Mouse (Mus musculus): ENCODE data around the gene Osm. TPM values are rescaled to one million over a fixed set of nuclear protein-coding genes. Genes with fewer than 3 reads are reported as not detected.

The Osm gene
- total and polyA plus RNA-seq, 3 experiments: 0.13 to 0.14 (median 0.14) TPM

DNA sequence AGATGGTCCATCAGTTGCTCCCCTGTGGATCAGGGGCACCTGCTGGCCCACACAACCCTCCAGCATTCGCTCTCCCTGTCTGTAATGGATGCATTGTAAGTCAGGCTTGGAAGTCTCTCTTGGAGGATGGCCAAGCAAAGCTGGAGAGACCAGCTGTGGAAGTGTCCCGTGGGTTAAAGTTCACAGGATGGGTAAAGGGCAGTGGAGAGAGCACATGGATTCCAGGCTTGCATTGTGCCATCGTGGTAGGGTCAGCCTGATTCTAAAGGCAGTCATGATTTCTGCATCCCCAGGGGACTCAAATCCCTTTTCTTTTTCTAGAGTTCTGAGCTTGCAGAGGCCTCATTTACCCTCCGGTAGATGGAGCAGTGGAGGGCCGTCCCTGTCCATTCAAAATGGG is 21.5 kb downstream of the Osm start:
- TF ChIP-seq CTCF (IDR thresholded peaks at IDR 0.05): no peak
- TF ChIP-seq EP300 (IDR thresholded peaks at IDR 0.05; ENCODE audit: insufficient read depth, low read depth, low read length): no peak
- no peak for TF ChIP-seq POLR2A (IDR thresholded peaks at IDR 0.05; ENCODE audit: insufficient read depth, low read depth, low read length)
- WGBS: 45% methylated on average over 5 of the region's 5 CpGs

DNA sequence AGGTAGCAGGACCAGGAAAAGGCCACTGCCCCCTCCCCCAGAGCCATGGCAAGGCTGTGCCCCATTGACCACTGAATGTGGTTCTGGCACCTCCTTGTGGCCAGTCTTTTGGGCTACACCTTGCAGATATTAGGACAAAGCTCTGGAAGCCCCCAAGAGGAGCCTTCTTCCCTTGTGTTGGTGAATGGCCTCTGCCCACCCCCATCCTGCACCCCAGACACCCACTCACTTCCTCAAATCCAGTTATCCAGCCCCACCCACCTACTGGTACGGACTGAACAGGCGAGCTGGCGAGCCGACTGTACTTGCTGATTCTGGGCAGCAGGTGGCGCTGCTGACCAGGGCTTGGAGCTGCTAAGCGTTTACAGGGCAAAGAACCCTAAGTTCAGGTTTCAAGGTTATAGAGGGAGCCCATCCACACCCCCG is 22.4 kb downstream of the Osm start:
- intact Hi-C loops (cut with DNase I): loop anchor here (1.0 to 2.0 kb wide), 3 partner anchors 38 to 164 kb away; no protein-coding TSS in a partner anchor
- H3K4me3 ChIP-seq: no peak overlapping the region
- no peaks in the 10 kb centered on the region for H3K27me3 ChIP-seq (ENCODE audit: control insufficient read depth, insufficient read depth, low read length)
- H3K79me2 ChIP-seq (replicated peaks; ENCODE audit: control insufficient read depth, insufficient read depth, low read length): no peaks in the 10 kb centered on the region
- peaks cover 5% of the 10 kb centered on the region for H3K4me1 ChIP-seq (ENCODE audit: control insufficient read depth, insufficient read depth, low read length)
- WGBS: under 1% methylated on average over 7 of the region's 7 CpGs
- peak; percentile 85 to 93 for DNase-seq
- no peak overlapping the region for H3K27ac ChIP-seq
- peak; percentile 97 for TF ChIP-seq EP300 (IDR thresholded peaks at IDR 0.05; ENCODE audit: insufficient read depth, low read depth, low read length)
- peak; percentile 96; the same call in 1 of the 2 replicates for TF ChIP-seq CTCF (IDR thresholded peaks at IDR 0.05)
- TF ChIP-seq POLR2A (IDR thresholded peaks at IDR 0.05; ENCODE audit: insufficient read depth, low read depth, low read length): no peak
- no peaks in the 10 kb centered on the region for H3K36me3 ChIP-seq (ENCODE audit: control insufficient read depth, insufficient read depth, low read length)
- no peak overlapping the region for H3K9ac ChIP-seq (ENCODE audit: low read depth, low read length)

More for the DNA sequence above, 21.5 kb downstream of the Osm start:
- H3K4me3 ChIP-seq: no peak overlapping the region
- no peak overlapping the region for H3K9ac ChIP-seq (ENCODE audit: low read depth, low read length)
- no peak overlapping the region for H3K27ac ChIP-seq
- H3K36me3 ChIP-seq (ENCODE audit: control insufficient read depth, insufficient read depth, low read length): no peaks in the 10 kb centered on the region
- no peaks in the 10 kb centered on the region for H3K79me2 ChIP-seq (replicated peaks; ENCODE audit: control insufficient read depth, insufficient read depth, low read length)
- H3K27me3 ChIP-seq (ENCODE audit: control insufficient read depth, insufficient read depth, low read length): no peaks in the 10 kb centered on the region
- H3K4me1 ChIP-seq (ENCODE audit: control insufficient read depth, insufficient read depth, low read length): peaks cover 5% of the 10 kb centered on the region
- no peak for DNase-seq
- intact Hi-C loops (cut with DNase I): loop anchor here (1.0 to 2.0 kb wide), 2 partner anchors 37 to 69 kb away; no protein-coding TSS in a partner anchor

DNA sequence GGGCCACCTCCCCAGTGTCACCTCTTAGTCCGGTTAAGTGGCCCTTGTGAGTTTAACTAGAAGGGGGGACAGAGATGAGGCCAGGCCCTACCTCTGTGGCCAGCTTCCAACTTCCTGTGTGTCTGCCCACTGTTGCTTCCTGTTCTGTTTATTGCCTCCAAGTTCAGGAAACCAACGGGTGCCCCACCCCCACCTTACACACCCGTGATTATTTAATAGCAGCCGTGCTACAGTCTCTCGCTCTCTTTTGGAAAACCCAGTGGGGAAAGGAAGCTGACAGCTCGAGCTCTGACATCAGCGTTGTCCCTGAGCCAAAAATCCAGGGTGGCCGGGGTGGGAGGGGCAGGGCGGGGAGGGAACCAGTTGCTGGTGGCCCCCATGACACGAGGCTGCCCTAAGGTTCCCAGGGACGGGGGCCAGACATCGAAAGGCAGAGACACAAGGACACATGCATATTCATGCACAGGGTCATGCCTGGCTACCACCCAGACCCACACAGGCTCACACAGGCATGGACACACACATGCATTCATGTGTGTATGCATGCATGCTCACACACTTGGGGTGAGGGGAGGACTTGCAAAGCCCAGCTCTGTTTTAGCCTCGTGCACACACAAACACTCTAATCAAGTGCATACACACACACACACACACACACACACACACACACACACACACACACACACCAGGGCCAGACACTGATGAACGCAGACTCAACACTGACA is 24.4 kb downstream of the Osm start:
- DNase-seq: peak; percentile 58 to 59
- peaks cover 7% of the 10 kb centered on the region for H3K4me1 ChIP-seq (ENCODE audit: control insufficient read depth, insufficient read depth, low read length)
- H3K9ac ChIP-seq (ENCODE audit: low read depth, low read length): no peak overlapping the region
- no peak overlapping the region for H3K4me3 ChIP-seq
- H3K27me3 ChIP-seq (ENCODE audit: control insufficient read depth, insufficient read depth, low read length): no peaks in the 10 kb centered on the region
- 11% methylated on average over 14 of the region's 14 CpGs for WGBS
- H3K36me3 ChIP-seq (ENCODE audit: control insufficient read depth, insufficient read depth, low read length): no peaks in the 10 kb centered on the region
- H3K27ac ChIP-seq: no peak overlapping the region
- H3K79me2 ChIP-seq (replicated peaks; ENCODE audit: control insufficient read depth, insufficient read depth, low read length): no peaks in the 10 kb centered on the region
- intact Hi-C loops (cut with DNase I): no loop called here
- no peak for TF ChIP-seq POLR2A (IDR thresholded peaks at IDR 0.05; ENCODE audit: insufficient read depth, low read depth, low read length)
- no peak for TF ChIP-seq CTCF (IDR thresholded peaks at IDR 0.05)

DNA sequence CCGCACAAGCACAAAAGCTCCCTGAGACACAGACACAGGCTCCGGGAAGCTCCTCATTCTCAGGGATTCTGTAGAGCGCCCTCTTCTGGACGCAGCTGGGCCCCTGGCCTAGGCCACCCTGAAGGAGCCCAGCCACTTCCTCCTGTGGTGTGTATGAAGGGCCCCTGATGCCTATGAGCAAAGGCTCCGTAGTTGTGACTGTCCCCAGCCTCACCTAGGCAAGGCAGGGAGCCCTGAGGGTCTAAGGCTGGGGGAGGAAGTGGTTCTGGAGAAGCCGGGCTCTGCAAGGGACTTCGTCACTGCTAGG is 24.9 kb downstream of the Osm start:
- Histone ChIP-seq H3K27ac (no peak overlapping the region), H3K27me3 (ENCODE audit: control insufficient read depth, insufficient read depth, low read length) (no peaks in the 10 kb centered on the region), H3K9ac (ENCODE audit: low read depth, low read length) (no peak overlapping the region), H3K36me3 (ENCODE audit: control insufficient read depth, insufficient read depth, low read length) (no peaks in the 10 kb centered on the region), H3K79me2 (replicated peaks; ENCODE audit: control insufficient read depth, insufficient read depth, low read length) (no peaks in the 10 kb centered on the region), H3K4me3 (no peak overlapping the region), H3K4me1 (ENCODE audit: control insufficient read depth, insufficient read depth, low read length) (peaks cover 7% of the 10 kb centered on the region)
- intact Hi-C loops (cut with DNase I): no loop called here
- TF ChIP-seq CTCF (IDR thresholded peaks at IDR 0.05): peak; percentile 65
- TF ChIP-seq POLR2A (IDR thresholded peaks at IDR 0.05; ENCODE audit: insufficient read depth, low read depth, low read length): no peak
- 42% methylated on average over 7 of the region's 7 CpGs for WGBS
- peak; percentile 58 to 69 for DNase-seq

DNA sequence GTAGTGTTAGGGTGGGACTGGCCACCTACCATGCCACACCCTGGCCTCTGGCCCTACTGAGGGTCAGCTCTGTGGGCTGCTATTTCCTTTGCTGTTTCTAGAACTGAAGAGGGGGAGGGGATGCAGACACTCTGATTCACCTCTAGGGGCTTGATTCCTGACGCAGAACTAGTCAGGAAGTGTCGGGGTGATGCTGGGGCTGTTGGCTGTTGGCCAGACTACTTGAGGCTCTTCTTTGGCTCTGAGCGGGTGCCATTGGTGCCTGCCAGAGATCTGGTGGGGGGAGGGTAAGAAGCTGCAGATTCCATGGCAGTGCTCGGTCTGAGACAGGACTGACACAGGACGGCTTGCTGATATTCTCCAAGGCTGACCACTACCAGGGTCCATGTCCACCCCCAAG is 25.7 kb downstream of the Osm start:
- Histone ChIP-seq H3K4me3 (no peak overlapping the region), H3K27me3 (ENCODE audit: control insufficient read depth, insufficient read depth, low read length) (no peaks in the 10 kb centered on the region), H3K27ac (no peak overlapping the region), H3K4me1 (ENCODE audit: control insufficient read depth, insufficient read depth, low read length) (peaks cover 7% of the 10 kb centered on the region), H3K79me2 (replicated peaks; ENCODE audit: control insufficient read depth, insufficient read depth, low read length) (no peaks in the 10 kb centered on the region), H3K36me3 (ENCODE audit: control insufficient read depth, insufficient read depth, low read length) (no peaks in the 10 kb centered on the region), H3K9ac (ENCODE audit: low read depth, low read length) (no peak overlapping the region)
- DNase-seq: peak in 1 of 2 experiments; percentile 39
- intact Hi-C loops (cut with DNase I): no loop called here
- WGBS: 24% methylated on average over 5 of the region's 5 CpGs
- no peak for TF ChIP-seq POLR2A (IDR thresholded peaks at IDR 0.05; ENCODE audit: insufficient read depth, low read depth, low read length)
- TF ChIP-seq EP300 (IDR thresholded peaks at IDR 0.05; ENCODE audit: insufficient read depth, low read depth, low read length): no peak
- peak; percentile 49 for TF ChIP-seq CTCF (IDR thresholded peaks at IDR 0.05)

DNA sequence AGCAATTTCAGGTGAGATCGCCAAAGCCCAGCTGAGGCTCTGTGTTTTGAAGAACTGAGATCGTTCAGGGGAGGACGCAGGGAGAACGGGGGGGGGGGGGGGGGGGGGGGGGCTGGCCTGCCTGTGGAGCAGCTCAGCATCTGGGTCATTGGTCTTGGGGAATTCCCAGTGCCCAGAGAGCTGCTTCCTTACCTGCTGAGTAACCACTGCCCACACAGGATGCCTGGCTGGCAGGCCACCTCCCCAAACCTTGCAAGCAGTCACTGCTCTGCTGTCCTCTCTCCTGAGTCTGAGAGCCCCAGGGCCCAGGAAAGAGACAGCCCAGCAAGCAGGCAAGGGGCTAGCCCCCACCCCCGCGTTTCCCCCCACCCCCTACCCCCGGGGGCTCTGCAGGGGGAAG is 26.6 kb downstream of the Osm start:
- Histone ChIP-seq H3K9ac (ENCODE audit: low read depth, low read length) (no peak overlapping the region), H3K4me3 (no peak overlapping the region), H3K79me2 (replicated peaks; ENCODE audit: control insufficient read depth, insufficient read depth, low read length) (no peaks in the 10 kb centered on the region), H3K4me1 (ENCODE audit: control insufficient read depth, insufficient read depth, low read length) (peaks cover 7% of the 10 kb centered on the region), H3K27me3 (ENCODE audit: control insufficient read depth, insufficient read depth, low read length) (no peaks in the 10 kb centered on the region), H3K36me3 (ENCODE audit: control insufficient read depth, insufficient read depth, low read length) (no peaks in the 10 kb centered on the region), H3K27ac (no peak overlapping the region)
- intact Hi-C loops (cut with DNase I): no loop called here
- TF ChIP-seq POLR2A (IDR thresholded peaks at IDR 0.05; ENCODE audit: insufficient read depth, low read depth, low read length): no peak
- TF ChIP-seq EP300 (IDR thresholded peaks at IDR 0.05; ENCODE audit: insufficient read depth, low read depth, low read length): no peak
- TF ChIP-seq CTCF (IDR thresholded peaks at IDR 0.05): no peak
- no peak for DNase-seq
- 23% methylated on average over 7 of the region's 7 CpGs for WGBS
